Mouse (Mus musculus): ENCODE results near the gene Bpifb4. TPM values are rescaled to one million over a fixed set of nuclear protein-coding genes. Genes with fewer than 3 reads are reported as not detected.

Bpifb4 gene
- total and polyA plus RNA-seq, 3 experiments = not detected

DNA sequence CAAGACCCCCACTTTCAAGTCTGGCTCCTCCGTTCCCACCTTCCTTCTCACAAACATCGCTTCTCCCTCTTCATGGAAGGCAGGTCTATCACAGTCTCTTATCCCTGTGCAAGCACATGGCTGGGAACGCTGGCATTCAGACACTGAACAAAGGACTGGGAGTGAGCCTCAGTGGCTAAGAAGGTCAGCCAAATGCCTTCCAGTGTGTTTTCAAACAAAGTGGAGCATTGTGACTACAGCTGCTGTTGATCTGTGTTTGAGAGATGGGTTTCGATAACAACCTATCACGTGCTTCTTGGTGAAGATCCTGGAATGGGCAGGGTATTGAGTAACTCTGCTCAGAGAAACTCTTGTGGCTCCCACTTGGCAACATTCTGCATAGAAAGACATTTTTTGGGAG, 32.2 kb downstream of the Bpifb4 start:
- dilution Hi-C loops (cut with MboI; ENCODE audit: extremely low pct_ligation_motif_present, extremely low pct_unique_long_range_greater_than_20kb, low sequenced_read_pairs) = no loop called here
- DNase-seq (ENCODE audit: extremely low read depth) = no peak
- Histone ChIP-seq H3K36me3 (replicated peaks in 1 of 2; ENCODE audit: control insufficient read depth in 1 of 2, insufficient read depth in 1 of 2, low read length in 1 of 2) (no peaks in the 10 kb centered on the region), H3K27ac (ENCODE audit: insufficient read depth, low read depth) (no peak overlapping the region), H3K4me3 (replicated peaks in 1 of 3; ENCODE audit: low read depth in 2 of 3, low read length in 2 of 3, poor library complexity in 1 of 3) (no peak overlapping the region), H3K27me3 (replicated peaks) (peaks cover 90% of the 10 kb centered on the region), H3K79me2 (replicated peaks; ENCODE audit: control insufficient read depth, extremely low read depth, insufficient read depth, poor library complexity, severe bottlenecking) (no peaks in the 10 kb centered on the region), H3K9me3 (replicated peaks; ENCODE audit: low read length) (no peaks in the 10 kb centered on the region), H3K9ac (ENCODE audit: insufficient read depth, low read depth) (no peak overlapping the region), H3K4me1 (ENCODE audit: control insufficient read depth in 1 of 2, insufficient read depth in 2 of 2) (no peaks in the 10 kb centered on the region), H3K4me2 (ENCODE audit: insufficient read depth, low read depth, poor library complexity, severe bottlenecking) (no peak overlapping the region)
- in situ Hi-C loops (cut with MboI; ENCODE audit: low pct_ligation_motif_present, low pct_unique_long_range_greater_than_20kb, low sequenced_read_pairs) = no loop called here
- TF ChIP-seq CHD2 (IDR thresholded peaks at IDR 0.05; ENCODE audit: low read length) (no peak), JUN (IDR thresholded peaks at IDR 0.05; ENCODE audit: insufficient read depth, low read depth, low read length) (no peak), MAZ (IDR thresholded peaks at IDR 0.05; ENCODE audit: low read depth, low read length) (no peak), EP300 (IDR thresholded peaks at IDR 0.05; ENCODE audit: low read length) (no peak), MAFK (IDR thresholded peaks at IDR 0.05; ENCODE audit: insufficient replicate concordance, low read length) (no peak), ZC3H11A (IDR thresholded peaks at IDR 0.05; ENCODE audit: low read depth, low read length) (no peak), TCF12 (IDR thresholded peaks at IDR 0.05; ENCODE audit: low read depth, low read length) (no peak)

DNA sequence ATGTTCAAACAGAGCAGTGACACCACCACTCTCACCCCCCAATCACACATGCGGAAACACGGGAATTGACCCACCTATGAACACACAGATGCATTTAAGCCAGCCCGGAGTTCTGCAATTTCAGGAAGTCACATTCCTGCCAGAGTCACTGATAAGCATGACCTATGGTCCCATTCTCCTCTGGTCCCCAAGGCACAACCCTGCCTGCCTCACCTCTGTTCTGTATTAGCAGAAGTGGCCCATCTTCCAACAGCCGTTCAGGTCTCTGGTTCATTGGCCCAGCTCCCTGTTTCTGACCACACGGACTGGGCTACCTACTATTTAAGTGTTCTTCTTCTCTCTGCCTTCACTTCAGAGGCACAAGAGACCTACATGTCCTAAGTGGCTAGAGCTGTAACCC, 36.6 kb downstream of the Bpifb4 start, which contains the start of gene Bpifa6:
TSS of gene Bpifa6 (plus strand) at position 364 of the 400 bp plus-strand sequence.
- dilution Hi-C loops (cut with MboI; ENCODE audit: extremely low pct_ligation_motif_present, extremely low pct_unique_long_range_greater_than_20kb, low sequenced_read_pairs) = no loop called here
- no peak within 1 kb of the TSS for H3K4me2 ChIP-seq (ENCODE audit: insufficient read depth, low read depth, poor library complexity, severe bottlenecking)
- peaks cover 88% of the 10 kb centered on the region for H3K27me3 ChIP-seq (replicated peaks)
- TF ChIP-seq RCOR1 (conservative IDR thresholded peaks at IDR 0.05; ENCODE audit: low read depth, low read length) (no peak), ETS1 (conservative IDR thresholded peaks at IDR 0.05; ENCODE audit: low read depth, low read length) (no peak), CTCF (conservative IDR thresholded peaks at IDR 0.05 in 1 of 2, IDR thresholded peaks at IDR 0.05 in 1 of 2; ENCODE audit: low read depth in 2 of 2, low read length in 2 of 2) (no peak), CHD2 (IDR thresholded peaks at IDR 0.05; ENCODE audit: low read length) (no peak), UBTF (IDR thresholded peaks at IDR 0.05; ENCODE audit: low read depth, low read length) (no peak), E2F4 (IDR thresholded peaks at IDR 0.05; ENCODE audit: insufficient replicate concordance, low read depth, low read length) (no peak), MAFK (IDR thresholded peaks at IDR 0.05; ENCODE audit: insufficient replicate concordance, low read length) (no peak), JUN (IDR thresholded peaks at IDR 0.05; ENCODE audit: insufficient read depth, low read depth, low read length) (no peak), MYC (IDR thresholded peaks at IDR 0.05; ENCODE audit: low read depth, low read length) (no peak), EP300 (IDR thresholded peaks at IDR 0.05; ENCODE audit: low read length) (no peak), SIN3A (IDR thresholded peaks at IDR 0.05; ENCODE audit: low read length) (no peak), MEF2A (IDR thresholded peaks at IDR 0.05; ENCODE audit: borderline replicate concordance, low read depth, low read length) (no peak), MXI1 (IDR thresholded peaks at IDR 0.05; ENCODE audit: low read depth, low read length) (no peak)
- no peak within 1 kb of the TSS for H3K4me3 ChIP-seq (replicated peaks in 1 of 3; ENCODE audit: low read depth in 2 of 3, low read length in 2 of 3, poor library complexity in 1 of 3)
- H3K9me3 ChIP-seq (replicated peaks; ENCODE audit: low read length) = no peaks in the 10 kb centered on the region
- H3K4me1 ChIP-seq (ENCODE audit: control insufficient read depth in 1 of 2, insufficient read depth in 2 of 2) = no peaks in the 10 kb centered on the region
- H3K27ac ChIP-seq (ENCODE audit: insufficient read depth, low read depth) = no peak within 1 kb of the TSS
- H3K79me2 ChIP-seq (replicated peaks; ENCODE audit: control insufficient read depth, extremely low read depth, insufficient read depth, poor library complexity, severe bottlenecking) = no peaks in the 10 kb centered on the region
- no peaks in the 10 kb centered on the region for H3K36me3 ChIP-seq (replicated peaks in 1 of 2; ENCODE audit: control insufficient read depth in 1 of 2, insufficient read depth in 1 of 2, low read length in 1 of 2)
- no peak for DNase-seq (ENCODE audit: extremely low read depth)
- in situ Hi-C loops (cut with MboI; ENCODE audit: low pct_ligation_motif_present, low pct_unique_long_range_greater_than_20kb, low sequenced_read_pairs) = no loop called here
- H3K9ac ChIP-seq (ENCODE audit: insufficient read depth, low read depth) = no peak within 1 kb of the TSS
